Mouse (Mus musculus): ENCODE results near the gene Rgs10. TPM values are rescaled to one million over a fixed set of nuclear protein-coding genes. Genes with fewer than 3 reads are reported as not detected.

The Rgs10 gene
- polyA plus RNA-seq, 1 experiment from 2014 or later = 24.0 TPM

DNA sequence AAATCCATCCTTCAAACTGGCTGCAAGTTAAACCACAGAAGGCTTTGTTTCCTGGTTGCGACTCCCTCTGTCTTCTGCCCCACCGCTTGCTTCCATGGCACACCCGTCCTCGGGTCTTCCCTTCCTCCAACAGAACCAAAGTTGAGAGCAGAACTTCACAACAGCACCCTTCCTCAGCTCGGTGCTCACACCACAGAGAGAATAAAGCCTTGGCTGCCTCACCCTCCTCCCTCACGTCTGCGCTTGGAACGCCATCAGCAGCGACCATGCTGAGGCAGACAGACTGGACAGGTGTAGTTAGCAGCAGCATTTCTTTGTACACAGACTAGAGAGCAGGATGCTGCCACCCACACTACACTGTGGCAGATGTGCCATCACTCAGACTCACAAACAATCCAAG lies 59.8 kb downstream of the Rgs10 start:
- no peak for ATAC-seq (ENCODE audit: insufficient read depth, low FRiP score)
- 75% methylated on average over 9 of the region's 9 CpGs for WGBS
- no peaks in the 10 kb centered on the region for H3K36me3 ChIP-seq (ENCODE audit: control insufficient read depth, insufficient read depth, low read length)
- no peak overlapping the region for H3K27ac ChIP-seq (ENCODE audit: low read length)
- H3K4me2 ChIP-seq (ENCODE audit: low read depth, low read length) = no peak overlapping the region
- H3K9me3 ChIP-seq (replicated peaks; ENCODE audit: control insufficient read depth, low read length) = no peaks in the 10 kb centered on the region
- H3K9ac ChIP-seq (ENCODE audit: low read length) = no peak overlapping the region
- no peak overlapping the region for H3K4me3 ChIP-seq (replicated peaks; ENCODE audit: low read length)
- H3K4me1 ChIP-seq (ENCODE audit: control insufficient read depth, insufficient read depth, low read length) = no peaks in the 10 kb centered on the region; the same call in 1 of the 2 replicates
- no peaks in the 10 kb centered on the region for H3K27me3 ChIP-seq (ENCODE audit: control insufficient read depth, insufficient read depth, low read length)

DNA sequence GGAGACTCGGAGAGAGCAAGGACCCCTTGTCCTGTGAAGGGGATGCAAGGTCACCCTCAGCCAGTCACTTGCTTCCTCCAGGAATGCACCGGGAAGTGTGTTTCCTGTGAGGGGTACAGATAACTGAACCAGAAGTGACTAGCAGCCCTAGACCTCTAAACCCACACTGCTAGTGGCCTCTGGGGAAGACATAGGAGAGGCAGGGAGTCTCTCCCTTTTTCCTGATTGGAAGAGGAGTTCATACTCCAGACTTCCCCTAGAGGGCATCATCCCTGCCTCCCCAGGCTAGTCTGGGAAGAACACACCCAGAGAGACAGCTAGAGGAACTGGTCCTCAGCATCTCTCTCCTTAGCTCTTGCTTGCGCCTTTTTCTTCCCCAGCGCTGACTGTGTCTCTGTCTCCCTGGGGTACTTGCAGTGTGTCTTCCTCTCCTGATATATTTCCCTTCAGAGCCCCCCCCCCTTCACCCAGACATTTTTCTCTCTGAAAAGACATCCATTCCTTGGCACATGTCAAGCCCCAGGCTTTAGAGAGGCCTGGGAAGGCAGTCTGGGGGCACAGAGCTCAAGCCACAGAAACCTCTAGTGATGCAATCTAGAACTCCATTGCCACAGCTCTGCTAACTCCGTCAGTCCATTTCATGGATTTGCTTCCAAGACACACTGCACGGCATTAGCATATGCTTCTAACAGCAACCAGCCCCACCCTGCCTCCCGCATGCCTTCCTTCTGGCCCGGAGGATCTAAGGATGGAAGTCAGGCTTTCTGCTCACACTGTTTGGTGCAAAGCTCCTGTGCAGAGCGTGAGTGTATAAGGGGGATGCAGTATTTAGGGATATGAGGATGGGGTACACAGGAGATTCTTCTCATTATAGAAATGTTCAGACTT lies 61.4 kb downstream of the Rgs10 start:
- Histone ChIP-seq H3K9ac (ENCODE audit: low read length) (no peak overlapping the region), H3K4me1 (ENCODE audit: control insufficient read depth, insufficient read depth, low read length) (no peaks in the 10 kb centered on the region), H3K9me3 (replicated peaks; ENCODE audit: control insufficient read depth, low read length) (no peaks in the 10 kb centered on the region), H3K27me3 (ENCODE audit: control insufficient read depth, insufficient read depth, low read length) (no peaks in the 10 kb centered on the region), H3K4me3 (replicated peaks; ENCODE audit: low read length) (no peak overlapping the region), H3K4me2 (ENCODE audit: low read depth, low read length) (no peak overlapping the region), H3K36me3 (ENCODE audit: control insufficient read depth, insufficient read depth, low read length) (no peaks in the 10 kb centered on the region), H3K27ac (ENCODE audit: low read length) (no peak overlapping the region)
- no peak for ATAC-seq (ENCODE audit: insufficient read depth, low FRiP score)
- 62% methylated on average over 9 of the region's 9 CpGs for WGBS

DNA sequence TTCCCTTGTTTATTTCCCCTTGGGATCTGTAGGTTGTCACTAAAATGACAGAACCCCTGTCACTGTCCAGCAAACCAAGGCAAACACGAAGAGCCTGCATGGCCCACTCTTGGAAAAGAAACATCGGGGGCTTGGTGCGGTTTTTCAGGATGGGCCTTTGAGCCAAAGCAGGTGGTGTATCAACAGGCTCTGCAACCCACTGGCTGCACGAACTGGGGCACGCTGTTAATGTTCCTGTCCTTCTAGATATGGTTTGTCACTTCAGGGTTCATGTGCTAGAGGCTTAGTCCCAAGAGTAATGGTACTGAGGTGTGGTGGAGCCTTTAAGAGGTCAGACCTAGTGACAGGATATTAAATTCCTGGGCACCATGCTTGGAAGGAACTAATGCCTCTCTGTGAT lies 63.1 kb downstream of the Rgs10 start:
- Histone ChIP-seq H3K4me3 (replicated peaks; ENCODE audit: low read length) (no peak overlapping the region), H3K9me3 (replicated peaks; ENCODE audit: control insufficient read depth, low read length) (no peaks in the 10 kb centered on the region), H3K9ac (ENCODE audit: low read length) (no peak overlapping the region), H3K4me2 (ENCODE audit: low read depth, low read length) (no peak overlapping the region), H3K27ac (ENCODE audit: low read length) (no peak overlapping the region), H3K27me3 (ENCODE audit: control insufficient read depth, insufficient read depth, low read length) (no peaks in the 10 kb centered on the region), H3K36me3 (ENCODE audit: control insufficient read depth, insufficient read depth, low read length) (no peaks in the 10 kb centered on the region), H3K4me1 (ENCODE audit: control insufficient read depth, insufficient read depth, low read length) (no peaks in the 10 kb centered on the region)
- ATAC-seq (ENCODE audit: insufficient read depth, low FRiP score) = no peak
- WGBS = 77% methylated on average over 5 of the region's 5 CpGs

GRCm38 (mm10) chr7:128352721-128353120 lies 65.8 kb downstream of the Rgs10 start:
- no peaks in the 10 kb centered on the region for H3K9me3 ChIP-seq (replicated peaks; ENCODE audit: control insufficient read depth, low read length)
- 76% methylated on average over 3 of the region's 3 CpGs for WGBS
- no peak overlapping the region for H3K9ac ChIP-seq (ENCODE audit: low read length)
- no peaks in the 10 kb centered on the region for H3K27me3 ChIP-seq (ENCODE audit: control insufficient read depth, insufficient read depth, low read length)
- H3K4me3 ChIP-seq (replicated peaks; ENCODE audit: low read length) = no peak overlapping the region
- no peak overlapping the region for H3K27ac ChIP-seq (ENCODE audit: low read length)
- no peak for ATAC-seq (ENCODE audit: insufficient read depth, low FRiP score)
- H3K4me1 ChIP-seq (ENCODE audit: control insufficient read depth, insufficient read depth, low read length) = no peaks in the 10 kb centered on the region
- no peak overlapping the region for H3K4me2 ChIP-seq (ENCODE audit: low read depth, low read length)
- no peaks in the 10 kb centered on the region for H3K36me3 ChIP-seq (ENCODE audit: control insufficient read depth, insufficient read depth, low read length)

DNA sequence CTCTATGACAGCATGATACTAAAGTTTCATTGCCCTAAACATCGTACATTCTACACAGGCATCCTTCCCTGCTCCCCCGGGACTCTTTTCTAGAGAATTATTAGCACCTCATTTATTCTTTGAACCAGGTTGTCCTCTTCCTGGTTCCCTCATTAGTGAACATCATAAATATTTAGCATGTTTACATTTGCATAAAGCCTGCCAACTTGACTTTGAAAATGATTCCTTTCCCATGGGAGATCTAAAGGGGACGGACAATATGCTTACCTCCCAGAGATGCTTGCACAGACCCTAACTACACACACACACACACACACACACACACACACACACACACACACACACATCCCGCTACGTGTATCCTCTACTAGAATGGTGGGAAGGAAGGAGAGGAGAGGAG lies 67.4 kb downstream of the Rgs10 start:
- ATAC-seq (ENCODE audit: insufficient read depth, low FRiP score) = no peak
- no peak overlapping the region for H3K4me3 ChIP-seq (replicated peaks; ENCODE audit: low read length)
- H3K9me3 ChIP-seq (replicated peaks; ENCODE audit: control insufficient read depth, low read length) = no peaks in the 10 kb centered on the region
- no peaks in the 10 kb centered on the region for H3K4me1 ChIP-seq (ENCODE audit: control insufficient read depth, insufficient read depth, low read length)
- 68% methylated on average over 5 of the region's 5 CpGs for WGBS
- no peak overlapping the region for H3K4me2 ChIP-seq (ENCODE audit: low read depth, low read length)
- no peak overlapping the region for H3K9ac ChIP-seq (ENCODE audit: low read length)
- H3K36me3 ChIP-seq (ENCODE audit: control insufficient read depth, insufficient read depth, low read length) = no peaks in the 10 kb centered on the region
- no peaks in the 10 kb centered on the region for H3K27me3 ChIP-seq (ENCODE audit: control insufficient read depth, insufficient read depth, low read length)
- H3K27ac ChIP-seq (ENCODE audit: low read length) = no peak overlapping the region

DNA sequence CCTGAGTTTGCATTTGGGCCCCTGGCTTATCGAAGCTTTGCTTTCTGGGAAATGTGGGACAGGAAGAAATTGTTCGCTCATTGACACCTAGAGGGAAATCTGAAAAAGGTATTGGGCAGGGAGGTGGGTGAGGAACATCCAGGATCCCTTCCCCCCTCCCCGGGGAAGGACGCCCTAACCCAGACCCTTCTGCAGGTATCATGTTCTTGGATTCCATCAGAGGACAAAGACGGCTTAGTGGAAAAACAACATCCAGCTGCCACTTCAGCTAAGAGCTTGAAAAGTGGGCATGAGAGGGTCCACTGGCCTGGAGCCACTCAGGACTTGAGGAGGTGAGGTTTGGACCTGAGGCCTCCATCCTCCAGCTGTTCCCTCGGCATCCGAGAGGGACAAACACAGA lies 68.2 kb downstream of the Rgs10 start:
- no peak for ATAC-seq (ENCODE audit: insufficient read depth, low FRiP score)
- WGBS = 77% methylated on average over 7 of the region's 7 CpGs
- H3K4me2 ChIP-seq (ENCODE audit: low read depth, low read length) = no peak overlapping the region
- no peaks in the 10 kb centered on the region for H3K36me3 ChIP-seq (ENCODE audit: control insufficient read depth, insufficient read depth, low read length)
- no peak overlapping the region for H3K27ac ChIP-seq (ENCODE audit: low read length)
- no peaks in the 10 kb centered on the region for H3K4me1 ChIP-seq (ENCODE audit: control insufficient read depth, insufficient read depth, low read length)
- no peak overlapping the region for H3K4me3 ChIP-seq (replicated peaks; ENCODE audit: low read length)
- no peaks in the 10 kb centered on the region for H3K9me3 ChIP-seq (replicated peaks; ENCODE audit: control insufficient read depth, low read length)
- no peak overlapping the region for H3K9ac ChIP-seq (ENCODE audit: low read length)
- no peaks in the 10 kb centered on the region for H3K27me3 ChIP-seq (ENCODE audit: control insufficient read depth, insufficient read depth, low read length)

GRCm38 (mm10) chr7:128349751-128350150 lies 68.8 kb downstream of the Rgs10 start:
- 55% methylated on average over 4 of the region's 4 CpGs for WGBS

DNA sequence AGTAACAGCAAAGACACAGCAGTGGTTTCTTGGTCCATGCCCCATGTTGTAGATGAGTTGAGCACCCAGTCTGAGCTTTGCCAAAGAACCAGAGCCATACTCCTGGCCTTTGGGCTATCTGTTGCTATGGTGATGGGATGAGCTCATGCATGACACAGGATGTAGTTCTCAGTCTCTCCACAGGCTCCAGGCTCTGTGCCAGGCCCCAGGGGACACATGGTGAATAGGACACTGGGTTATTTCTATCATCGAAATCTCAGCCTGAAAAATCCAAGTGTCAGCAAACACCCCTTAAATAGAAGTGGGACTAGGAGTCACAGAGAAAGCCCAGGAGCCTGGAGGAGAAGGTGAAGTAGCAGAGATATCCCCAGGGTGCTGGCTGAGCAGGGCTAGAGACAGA lies 70.0 kb downstream of the Rgs10 start:
- H3K4me3 ChIP-seq (replicated peaks; ENCODE audit: low read length) = no peak overlapping the region
- no peak overlapping the region for H3K4me2 ChIP-seq (ENCODE audit: low read depth, low read length)
- no peak for ATAC-seq (ENCODE audit: insufficient read depth, low FRiP score)
- no peak overlapping the region for H3K27ac ChIP-seq (ENCODE audit: low read length)
- no peaks in the 10 kb centered on the region for H3K36me3 ChIP-seq (ENCODE audit: control insufficient read depth, insufficient read depth, low read length)
- H3K4me1 ChIP-seq (ENCODE audit: control insufficient read depth, insufficient read depth, low read length) = no peaks in the 10 kb centered on the region
- H3K9ac ChIP-seq (ENCODE audit: low read length) = no peak overlapping the region
- no peaks in the 10 kb centered on the region for H3K27me3 ChIP-seq (ENCODE audit: control insufficient read depth, insufficient read depth, low read length)
- no peaks in the 10 kb centered on the region for H3K9me3 ChIP-seq (replicated peaks; ENCODE audit: control insufficient read depth, low read length)
- 43% methylated on average over 1 of the region's 1 CpGs for WGBS

More at GRCm38 (mm10) chr7:128349751-128350150, 68.8 kb downstream of the Rgs10 start:
- no peak for ATAC-seq (ENCODE audit: insufficient read depth, low FRiP score)
- Histone ChIP-seq H3K36me3 (ENCODE audit: control insufficient read depth, insufficient read depth, low read length) (no peaks in the 10 kb centered on the region), H3K4me1 (ENCODE audit: control insufficient read depth, insufficient read depth, low read length) (no peaks in the 10 kb centered on the region), H3K4me3 (replicated peaks; ENCODE audit: low read length) (no peak overlapping the region), H3K27ac (ENCODE audit: low read length) (no peak overlapping the region), H3K4me2 (ENCODE audit: low read depth, low read length) (no peak overlapping the region), H3K9me3 (replicated peaks; ENCODE audit: control insufficient read depth, low read length) (no peaks in the 10 kb centered on the region), H3K27me3 (ENCODE audit: control insufficient read depth, insufficient read depth, low read length) (no peaks in the 10 kb centered on the region), H3K9ac (ENCODE audit: low read length) (no peak overlapping the region)

GRCm38 (mm10) chr7:128346991-128347390 lies 71.6 kb downstream of the Rgs10 start:
- WGBS = 73% methylated on average over 8 of the region's 8 CpGs
- no peaks in the 10 kb centered on the region for H3K4me1 ChIP-seq (ENCODE audit: control insufficient read depth, insufficient read depth, low read length)
- no peaks in the 10 kb centered on the region for H3K9me3 ChIP-seq (replicated peaks; ENCODE audit: control insufficient read depth, low read length)
- no peak for ATAC-seq (ENCODE audit: insufficient read depth, low FRiP score)
- no peak overlapping the region for H3K4me3 ChIP-seq (replicated peaks; ENCODE audit: low read length)
- no peaks in the 10 kb centered on the region for H3K27me3 ChIP-seq (ENCODE audit: control insufficient read depth, insufficient read depth, low read length)
- H3K4me2 ChIP-seq (ENCODE audit: low read depth, low read length) = no peak overlapping the region
- H3K27ac ChIP-seq (ENCODE audit: low read length) = no peak overlapping the region
- no peaks in the 10 kb centered on the region for H3K36me3 ChIP-seq (ENCODE audit: control insufficient read depth, insufficient read depth, low read length)
- no peak overlapping the region for H3K9ac ChIP-seq (ENCODE audit: low read length)

Data from stomach, embryonic 16.5 days (tissue).